Mouse (Mus musculus) kidney, postnatal 25 days (tissue): Measurements from ENCODE around the gene Lipt2.

Experiments used
- DNase-seq, 2 experiments: peaks; one replicate each; pipeline ENCODE4 v3.0.0; 2021; ENCODE audit warnings: mixed read lengths in 2 of 2

The Lipt2 gene

GRCm38 (mm10) chr7:100176269-100176668 lies 17.2 kb downstream of the Lipt2 start, which contains the start of gene Kcne3:
Gene Kcne3, plus strand, starts transcription at chr7:100176502.
- no peak for DNase-seq

GRCm38 (mm10) chr7:100178016-100178890 lies 19.2 kb downstream of the Lipt2 start:
- DNase-seq, result peak; percentile 65 to 74

GRCm38 (mm10) chr7:100178891-100179233 lies 19.8 kb downstream of the Lipt2 start:
- DNase-seq, result no peak

- no peak for DNase-seq
Observed at GRCm38 (mm10) chr7:100179394-100179793, 20.3 kb downstream of the Lipt2 start.

- DNase-seq, result no peak
Observed at GRCm38 (mm10) chr7:100179836-100180407, 20.8 kb downstream of the Lipt2 start.

GRCm38 (mm10) chr7:100181176-100181575 lies 22.1 kb downstream of the Lipt2 start:
- DNase-seq, result no peak

- no peak for DNase-seq
Observed at GRCm38 (mm10) chr7:100181614-100182013, 22.5 kb downstream of the Lipt2 start.

- no peak for DNase-seq
Observed at GRCm38 (mm10) chr7:100182388-100182787, 23.3 kb downstream of the Lipt2 start.

- DNase-seq, result peak in 1 of 2 experiments; percentile 67
Observed at GRCm38 (mm10) chr7:100187601-100188000, 28.5 kb downstream of the Lipt2 start.

- DNase-seq, result no peak
Observed at GRCm38 (mm10) chr7:100190167-100190566, 31.1 kb downstream of the Lipt2 start.

- DNase-seq, result peak; percentile 67 to 88
Observed at GRCm38 (mm10) chr7:100190778-100191177, 31.7 kb downstream of the Lipt2 start.

GRCm38 (mm10) chr7:100201191-100201590 lies 42.1 kb downstream of the Lipt2 start:
- DNase-seq, result no peak

- DNase-seq, result no peak
Observed at GRCm38 (mm10) chr7:100203616-100204015, 44.5 kb downstream of the Lipt2 start.

- DNase-seq, result no peak
Observed at GRCm38 (mm10) chr7:100204871-100205270, 45.8 kb downstream of the Lipt2 start.

GRCm38 (mm10) chr7:100206144-100206543 lies 47.1 kb downstream of the Lipt2 start:
- no peak for DNase-seq

GRCm38 (mm10) chr7:100207886-100208285 lies 48.8 kb downstream of the Lipt2 start:
- no peak for DNase-seq
